Mouse (Mus musculus): ENCODE results near the gene H2al1c. TPM values are rescaled to one million over a fixed set of nuclear protein-coding genes. Genes with fewer than 3 reads are reported as not detected.
"Not testable (repeated sequence)": the region's sequence is repeated elsewhere in the genome, so short reads cannot be mapped to it uniquely, and the experiment has no call there.

Gene H2al1c
- polyA plus RNA-seq, 1 experiment, result not detected

DNA sequence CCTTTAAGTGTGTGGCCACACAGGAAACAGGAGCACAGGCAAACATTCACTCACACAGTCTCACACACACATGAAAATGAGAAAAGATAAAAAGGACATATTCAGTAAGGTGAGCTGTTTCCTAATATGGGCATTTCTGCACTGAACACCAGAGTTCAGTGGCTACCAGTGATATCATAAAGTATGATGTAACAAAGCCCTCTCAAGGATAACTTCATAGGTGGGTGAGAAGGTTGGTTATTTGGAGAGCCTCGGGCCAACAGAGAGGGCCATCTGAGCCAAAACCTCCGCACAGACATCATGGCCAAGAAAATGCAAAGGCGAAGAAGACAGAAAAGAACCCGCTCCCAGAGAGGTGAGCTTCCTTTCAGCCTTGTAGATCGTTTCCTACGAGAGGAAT, 15.7 kb downstream of the H2al1c start, which contains the start of gene H2al1h:
TSS of gene H2al1h (plus strand) at position 301 of the 400 bp plus-strand sequence.
- H3K4me3 ChIP-seq (ENCODE audit: insufficient read depth, low read length); H3K27ac ChIP-seq (ENCODE audit: insufficient read depth, low read depth, low read length); H3K4me1 ChIP-seq (ENCODE audit: control insufficient read depth, insufficient read depth, low read length): not testable (repeated sequence)

DNA sequence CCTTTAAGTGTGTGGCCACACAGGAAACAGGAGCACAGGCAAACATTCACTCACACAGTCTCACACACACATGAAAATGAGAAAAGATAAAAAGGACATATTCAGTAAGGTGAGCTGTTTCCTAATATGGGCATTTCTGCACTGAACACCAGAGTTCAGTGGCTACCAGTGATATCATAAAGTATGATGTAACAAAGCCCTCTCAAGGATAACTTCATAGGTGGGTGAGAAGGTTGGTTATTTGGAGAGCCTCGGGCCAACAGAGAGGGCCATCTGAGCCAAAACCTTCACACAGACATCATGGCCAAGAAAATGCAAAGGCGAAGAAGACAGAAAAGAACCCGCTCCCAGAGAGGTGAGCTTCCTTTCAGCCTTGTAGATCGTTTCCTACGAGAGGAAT, 18.9 kb downstream of the H2al1c start, which contains the start of gene H2al1i:
TSS of gene H2al1i (plus strand) at position 301 of the 400 bp plus-strand sequence.
- not testable (repeated sequence) for H3K27ac ChIP-seq (ENCODE audit: insufficient read depth, low read depth, low read length); H3K4me1 ChIP-seq (ENCODE audit: control insufficient read depth, insufficient read depth, low read length); H3K4me3 ChIP-seq (ENCODE audit: insufficient read depth, low read length)

DNA sequence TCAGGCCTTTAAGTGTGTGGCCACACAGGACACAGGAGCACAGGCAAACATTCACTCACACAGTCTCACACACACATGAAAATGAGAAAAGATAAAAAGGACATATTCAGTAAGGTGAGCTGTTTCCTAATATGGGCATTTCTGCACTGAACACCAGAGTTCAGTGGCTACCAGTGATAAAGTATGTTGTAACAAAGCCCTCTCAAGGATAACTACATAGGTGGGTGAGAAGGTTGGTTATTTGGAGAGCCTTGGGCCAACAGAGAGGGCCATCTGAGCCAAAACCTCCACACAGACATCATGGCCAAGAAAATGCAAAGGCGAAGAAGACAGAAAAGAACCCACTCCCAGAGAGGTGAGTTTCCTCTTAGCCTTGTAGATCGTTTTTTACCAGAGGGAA, 22.1 kb downstream of the H2al1c start, which contains the start of gene H2al1j:
TSS of gene H2al1j (plus strand) at position 301 of the 400 bp plus-strand sequence.
- not testable (repeated sequence) for H3K4me1 ChIP-seq (ENCODE audit: control insufficient read depth, insufficient read depth, low read length); H3K4me3 ChIP-seq (ENCODE audit: insufficient read depth, low read length); H3K27ac ChIP-seq (ENCODE audit: insufficient read depth, low read depth, low read length)

DNA sequence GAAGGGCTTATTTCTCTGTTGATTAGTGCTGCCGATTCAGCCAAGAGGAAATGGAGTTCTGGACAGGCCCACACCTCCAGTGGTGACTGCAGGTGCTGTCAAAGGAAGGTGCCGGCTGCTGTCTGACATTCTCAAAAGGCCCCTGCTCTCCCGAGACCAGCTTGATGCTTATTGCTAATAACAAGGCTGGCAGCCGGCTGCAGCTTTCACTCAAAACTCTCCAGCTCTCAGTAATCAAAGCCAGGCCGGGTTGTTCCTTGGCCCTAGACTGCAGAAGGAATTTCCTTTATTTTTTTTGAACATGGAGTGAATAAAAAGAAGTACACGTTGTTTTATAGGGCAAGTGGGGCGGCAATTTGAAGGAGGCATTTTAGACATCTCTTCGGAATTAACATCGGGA, 40.3 kb downstream of the H2al1c start:
- no peak for TF ChIP-seq CTCF (IDR thresholded peaks at IDR 0.05; ENCODE audit: low read depth, low read length)
- TF ChIP-seq POLR2A (IDR thresholded peaks at IDR 0.05; ENCODE audit: borderline replicate concordance, low read depth, low read length), result no peak
- no peak overlapping the region for H3K27ac ChIP-seq (ENCODE audit: insufficient read depth, low read depth, low read length)
- H3K4me3 ChIP-seq (ENCODE audit: insufficient read depth, low read length), result no peak overlapping the region
- H3K4me1 ChIP-seq (ENCODE audit: control insufficient read depth, insufficient read depth, low read length), result no peaks in the 10 kb centered on the region

DNA sequence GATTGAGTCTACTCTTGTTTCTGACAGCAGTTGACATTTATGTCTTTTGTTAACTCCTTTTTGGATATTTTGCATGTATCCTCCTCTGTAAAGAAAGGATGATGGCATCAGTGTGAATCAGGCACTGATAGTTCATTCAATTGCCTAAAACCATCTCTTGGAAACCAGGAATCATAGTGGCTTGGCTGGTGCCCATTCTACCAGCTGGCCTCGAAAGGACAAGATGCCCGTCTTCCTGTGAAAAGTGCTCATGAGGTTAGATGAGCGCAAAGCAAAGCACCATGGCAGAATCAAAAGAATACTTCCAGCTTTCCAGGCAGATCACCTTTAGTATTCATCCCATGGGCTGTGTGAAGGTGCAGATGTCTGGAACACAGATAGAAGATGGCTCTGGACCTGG, 41.3 kb downstream of the H2al1c start:
- H3K4me3 ChIP-seq (ENCODE audit: insufficient read depth, low read length), result no peak overlapping the region
- H3K4me1 ChIP-seq (ENCODE audit: control insufficient read depth, insufficient read depth, low read length), result no peaks in the 10 kb centered on the region
- no peak overlapping the region for H3K27ac ChIP-seq (ENCODE audit: insufficient read depth, low read depth, low read length)
- TF ChIP-seq POLR2A (IDR thresholded peaks at IDR 0.05; ENCODE audit: borderline replicate concordance, low read depth, low read length), result no peak
- TF ChIP-seq CTCF (IDR thresholded peaks at IDR 0.05; ENCODE audit: low read depth, low read length), result no peak

Other genes with a start within 250 kb of the H2al1c start
- gene H2al1a, start 6.4 kb upstream of the H2al1c start, polyA plus RNA-seq (2012; ENCODE audit: insufficient read depth, insufficient read length, missing spikeins), result not detected in 2 replicates
- not detected in 2 replicates for gene H2al1b, start 3.2 kb upstream of the H2al1c start, polyA plus RNA-seq (2012; ENCODE audit: insufficient read depth, insufficient read length, missing spikeins)
- gene H2al1d, start 3.2 kb downstream of the H2al1c start, polyA plus RNA-seq (2012; ENCODE audit: insufficient read depth, insufficient read length, missing spikeins), result not detected in 2 replicates
- gene H2al1e, start 6.3 kb downstream of the H2al1c start, polyA plus RNA-seq (2012; ENCODE audit: insufficient read depth, insufficient read length, missing spikeins), result not detected in 2 replicates
- not detected in 2 replicates for gene H2al1f, start 9.5 kb downstream of the H2al1c start, polyA plus RNA-seq (2012; ENCODE audit: insufficient read depth, insufficient read length, missing spikeins)
- not detected in 2 replicates for gene H2al1g, start 12.6 kb downstream of the H2al1c start, polyA plus RNA-seq (2012; ENCODE audit: insufficient read depth, insufficient read length, missing spikeins)
- not detected in 2 replicates for gene H2al1h, start 15.8 kb downstream of the H2al1c start, polyA plus RNA-seq (2012; ENCODE audit: insufficient read depth, insufficient read length, missing spikeins)
- not detected in 2 replicates for gene H2al1i, start 19.0 kb downstream of the H2al1c start, polyA plus RNA-seq (2012; ENCODE audit: insufficient read depth, insufficient read length, missing spikeins)
- gene H2al1j, start 22.2 kb downstream of the H2al1c start, polyA plus RNA-seq (2012; ENCODE audit: insufficient read depth, insufficient read length, missing spikeins), result not detected in 2 replicates

All from bone marrow macrophage, adult 2 months (primary cell).